Mouse (Mus musculus): ENCODE data around the gene Sema3d. TPM values are rescaled to one million over a fixed set of nuclear protein-coding genes. Genes with fewer than 3 reads are reported as not detected.

Sema3d gene
- polyA plus RNA-seq, 1 experiment from 2014 or later: 8.5 TPM

DNA sequence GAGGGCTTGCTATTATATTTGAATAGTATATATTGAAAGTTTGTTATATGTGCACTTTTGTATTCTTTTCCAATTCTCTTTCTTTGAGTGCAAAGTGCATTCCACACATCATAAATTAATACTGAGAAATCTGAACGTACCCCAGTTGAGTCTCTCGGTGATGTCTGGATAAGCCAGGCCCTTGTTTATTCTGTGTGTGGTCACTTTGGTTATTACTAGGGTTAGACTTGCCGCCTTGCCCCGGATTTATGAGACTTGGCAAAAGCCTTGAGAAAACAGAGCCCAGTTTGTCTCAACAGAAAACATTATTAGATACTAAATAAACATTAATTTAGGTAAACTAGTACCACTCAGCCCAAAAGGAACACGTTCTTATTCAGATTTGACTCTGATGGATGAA, 40.1 kb downstream of the Sema3d start:
- Histone ChIP-seq H3K4me2 (ENCODE audit: low read depth, low read length) (no peak overlapping the region), H3K9ac (ENCODE audit: low read length) (no peak overlapping the region)

DNA sequence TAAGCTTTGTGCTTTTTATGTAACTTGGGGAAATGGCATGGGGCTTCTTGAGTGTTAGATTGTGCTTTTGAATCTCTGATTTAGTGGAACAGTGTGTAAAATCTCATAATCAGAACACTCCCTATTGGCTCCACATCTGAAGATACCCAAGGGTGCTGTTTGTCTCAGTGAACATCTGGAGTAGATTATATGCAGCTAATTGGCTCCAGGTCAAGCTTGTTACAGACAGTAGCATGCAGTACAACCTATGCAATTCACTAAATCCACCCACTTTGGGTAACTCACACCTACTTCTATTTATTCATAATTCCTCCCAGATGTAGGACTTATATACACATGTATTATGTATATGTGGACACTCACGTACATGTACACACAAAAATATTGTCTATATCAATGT, 58.6 kb downstream of the Sema3d start:
- ATAC-seq (replicated peaks; ENCODE audit: extremely low read depth, insufficient read depth, low FRiP score): no peak
- Histone ChIP-seq H3K27me3 (ENCODE audit: control insufficient read depth, insufficient read depth, low read length) (no peaks in the 10 kb centered on the region), H3K9me3 (replicated peaks; ENCODE audit: control insufficient read depth, low read length) (peaks cover 4% of the 10 kb centered on the region; the same call in 1 of the 2 replicates), H3K4me2 (ENCODE audit: low read depth, low read length) (no peak overlapping the region), H3K36me3 (ENCODE audit: control insufficient read depth, insufficient read depth) (no peaks in the 10 kb centered on the region), H3K4me3 (ENCODE audit: low read length) (no peak overlapping the region), H3K27ac (ENCODE audit: low read length) (no peak overlapping the region), H3K9ac (ENCODE audit: low read length) (no peak overlapping the region), H3K4me1 (ENCODE audit: control insufficient read depth, insufficient read depth, low read length) (no peaks in the 10 kb centered on the region)
- WGBS: 84% methylated on average over 1 of the region's 1 CpGs

More for the DNA sequence above, 40.1 kb downstream of the Sema3d start:
- Histone ChIP-seq H3K27ac (ENCODE audit: low read length) (no peak overlapping the region), H3K4me1 (ENCODE audit: control insufficient read depth, insufficient read depth, low read length) (no peaks in the 10 kb centered on the region), H3K4me3 (ENCODE audit: low read length) (no peak overlapping the region), H3K27me3 (ENCODE audit: control insufficient read depth, insufficient read depth, low read length) (no peaks in the 10 kb centered on the region), H3K36me3 (ENCODE audit: control insufficient read depth, insufficient read depth) (no peaks in the 10 kb centered on the region), H3K9me3 (replicated peaks; ENCODE audit: control insufficient read depth, low read length) (no peaks in the 10 kb centered on the region)
- no peak for ATAC-seq (replicated peaks; ENCODE audit: extremely low read depth, insufficient read depth, low FRiP score)
- 73% methylated on average over 5 of the region's 5 CpGs for WGBS

DNA sequence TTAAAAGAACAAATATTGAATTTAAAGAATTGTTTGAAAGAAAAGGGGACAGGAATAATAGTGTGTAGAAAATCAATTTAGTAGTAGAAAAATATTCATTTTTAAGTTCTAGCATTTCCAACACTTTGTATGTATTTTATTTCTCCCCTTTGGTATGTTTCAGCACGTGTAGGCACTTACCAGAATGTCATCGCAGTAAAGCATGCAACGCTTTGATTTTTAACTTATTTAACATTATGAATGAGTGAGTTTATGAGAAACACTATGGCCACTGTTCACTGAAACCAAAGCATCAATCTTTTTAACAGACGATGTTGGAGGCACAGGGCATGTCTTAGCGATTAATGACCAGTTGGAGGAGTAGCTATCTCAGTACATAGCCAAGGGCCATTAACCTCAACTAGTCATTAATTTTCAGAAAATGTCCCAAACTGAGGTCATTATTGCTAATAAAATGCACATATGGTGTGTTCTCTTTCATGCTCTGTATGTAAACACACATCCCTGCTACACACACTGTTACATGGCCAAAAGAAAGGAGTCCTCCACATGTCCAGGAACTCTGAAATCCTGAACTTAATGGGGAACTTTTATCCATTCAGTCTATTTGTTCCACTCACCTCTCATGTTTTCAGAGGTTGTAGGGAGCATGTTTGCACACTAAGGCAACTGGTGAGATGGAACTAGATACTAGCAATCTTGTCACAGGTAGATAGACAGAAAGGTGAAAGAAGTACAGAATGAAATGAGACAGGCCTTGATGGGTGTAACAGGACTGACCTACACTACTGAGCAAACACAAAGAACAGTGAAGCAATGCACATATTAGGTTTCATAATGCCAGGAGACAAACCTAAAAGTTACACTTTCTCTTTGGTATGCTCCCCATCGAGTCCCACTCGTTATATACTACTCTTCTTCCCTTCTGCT, 59.3 kb downstream of the Sema3d start:
- no peak overlapping the region for H3K27ac ChIP-seq (ENCODE audit: low read length)
- H3K4me2 ChIP-seq (ENCODE audit: low read depth, low read length): no peak overlapping the region
- WGBS: 79% methylated on average over 7 of the region's 7 CpGs

DNA sequence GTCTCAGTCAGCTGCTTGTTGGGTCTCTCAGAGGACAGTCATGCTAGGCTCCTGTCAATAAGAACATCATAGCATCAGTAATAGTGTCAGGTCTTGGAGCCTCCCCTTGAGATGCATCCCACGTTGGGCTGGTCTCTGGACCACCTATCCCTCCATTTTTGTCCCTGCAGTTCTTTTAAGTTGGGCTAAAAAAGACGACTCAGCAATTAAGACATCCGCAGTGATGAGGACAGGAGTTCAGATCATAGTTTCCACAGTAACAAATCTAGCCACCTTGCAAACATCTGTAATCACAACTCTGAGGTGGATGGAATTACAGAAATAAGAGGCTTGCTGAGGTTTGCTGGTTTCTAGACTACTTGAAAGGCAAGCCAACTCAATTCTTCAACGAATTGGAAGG, 67.9 kb downstream of the Sema3d start:
- H3K9ac ChIP-seq (ENCODE audit: low read length): no peak overlapping the region
- H3K4me3 ChIP-seq (ENCODE audit: low read length): no peak overlapping the region
- H3K9me3 ChIP-seq (replicated peaks; ENCODE audit: control insufficient read depth, low read length): no peaks in the 10 kb centered on the region
- H3K27me3 ChIP-seq (ENCODE audit: control insufficient read depth, insufficient read depth, low read length): no peaks in the 10 kb centered on the region
- no peaks in the 10 kb centered on the region for H3K4me1 ChIP-seq (ENCODE audit: control insufficient read depth, insufficient read depth, low read length)
- H3K27ac ChIP-seq (ENCODE audit: low read length): no peak overlapping the region
- ATAC-seq (replicated peaks; ENCODE audit: extremely low read depth, insufficient read depth, low FRiP score): no peak
- H3K4me2 ChIP-seq (ENCODE audit: low read depth, low read length): no peak overlapping the region
- no peaks in the 10 kb centered on the region for H3K36me3 ChIP-seq (ENCODE audit: control insufficient read depth, insufficient read depth)
- WGBS: 81% methylated on average over 4 of the region's 4 CpGs

More for the DNA sequence above, 59.3 kb downstream of the Sema3d start:
- Histone ChIP-seq H3K9me3 (replicated peaks; ENCODE audit: control insufficient read depth, low read length) (peaks cover 4% of the 10 kb centered on the region; the same call in 1 of the 2 replicates), H3K36me3 (ENCODE audit: control insufficient read depth, insufficient read depth) (no peaks in the 10 kb centered on the region), H3K4me3 (ENCODE audit: low read length) (no peak overlapping the region), H3K4me1 (ENCODE audit: control insufficient read depth, insufficient read depth, low read length) (no peaks in the 10 kb centered on the region), H3K9ac (ENCODE audit: low read length) (no peak overlapping the region), H3K27me3 (ENCODE audit: control insufficient read depth, insufficient read depth, low read length) (no peaks in the 10 kb centered on the region)
- ATAC-seq (replicated peaks; ENCODE audit: extremely low read depth, insufficient read depth, low FRiP score): no peak

DNA sequence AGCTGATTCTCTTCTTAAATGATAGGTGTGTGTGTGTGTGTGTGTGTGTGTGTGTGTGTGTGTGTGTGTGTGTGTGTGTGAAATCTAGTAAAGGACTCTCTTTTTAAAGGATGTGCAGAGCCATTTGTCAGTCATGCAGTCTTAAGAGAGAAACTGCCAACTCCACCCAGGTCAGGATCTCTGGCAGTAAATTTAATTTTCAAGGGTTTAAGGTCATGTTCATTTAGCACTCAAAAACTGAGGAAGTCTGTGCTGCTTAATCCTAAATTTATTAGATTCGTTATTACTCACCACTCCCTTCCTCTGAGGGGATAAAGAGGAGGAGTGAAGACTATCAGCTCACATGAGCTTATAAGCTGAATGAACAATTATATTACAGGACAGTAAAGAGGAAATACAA, 71.8 kb downstream of the Sema3d start:
- H3K36me3 ChIP-seq (ENCODE audit: control insufficient read depth, insufficient read depth): no peaks in the 10 kb centered on the region
- H3K9ac ChIP-seq (ENCODE audit: low read length): no peak overlapping the region
- H3K4me2 ChIP-seq (ENCODE audit: low read depth, low read length): no peak overlapping the region
- H3K9me3 ChIP-seq (replicated peaks; ENCODE audit: control insufficient read depth, low read length): no peaks in the 10 kb centered on the region
- no peak for ATAC-seq (replicated peaks; ENCODE audit: extremely low read depth, insufficient read depth, low FRiP score)
- no peak overlapping the region for H3K27ac ChIP-seq (ENCODE audit: low read length)
- H3K4me1 ChIP-seq (ENCODE audit: control insufficient read depth, insufficient read depth, low read length): no peaks in the 10 kb centered on the region
- WGBS: 63% methylated on average over 1 of the region's 1 CpGs
- no peak overlapping the region for H3K4me3 ChIP-seq (ENCODE audit: low read length)
- no peaks in the 10 kb centered on the region for H3K27me3 ChIP-seq (ENCODE audit: control insufficient read depth, insufficient read depth, low read length)

DNA sequence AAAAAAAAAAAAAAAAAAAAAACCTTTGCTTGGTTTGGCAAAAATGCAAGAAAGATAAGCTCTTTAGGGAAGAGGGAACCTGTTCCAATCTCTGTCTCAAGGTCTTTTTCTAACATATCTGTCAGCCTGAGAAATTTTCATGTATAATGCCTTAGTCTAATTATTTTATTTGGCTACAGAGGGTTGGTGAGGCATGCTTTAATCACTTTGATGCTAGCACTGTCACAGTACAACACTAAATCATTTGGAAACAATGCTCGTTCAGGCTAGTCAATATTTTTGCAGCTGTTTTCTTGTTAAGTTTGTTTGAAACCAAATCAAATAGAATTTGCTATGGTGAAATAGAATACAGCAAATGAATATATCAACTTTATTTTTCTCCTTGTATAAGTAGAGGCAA, 74.3 kb downstream of the Sema3d start:
- 74% methylated on average over 1 of the region's 1 CpGs for WGBS
- H3K4me2 ChIP-seq (ENCODE audit: low read depth, low read length): no peak overlapping the region
- ATAC-seq (replicated peaks; ENCODE audit: extremely low read depth, insufficient read depth, low FRiP score): no peak

DNA sequence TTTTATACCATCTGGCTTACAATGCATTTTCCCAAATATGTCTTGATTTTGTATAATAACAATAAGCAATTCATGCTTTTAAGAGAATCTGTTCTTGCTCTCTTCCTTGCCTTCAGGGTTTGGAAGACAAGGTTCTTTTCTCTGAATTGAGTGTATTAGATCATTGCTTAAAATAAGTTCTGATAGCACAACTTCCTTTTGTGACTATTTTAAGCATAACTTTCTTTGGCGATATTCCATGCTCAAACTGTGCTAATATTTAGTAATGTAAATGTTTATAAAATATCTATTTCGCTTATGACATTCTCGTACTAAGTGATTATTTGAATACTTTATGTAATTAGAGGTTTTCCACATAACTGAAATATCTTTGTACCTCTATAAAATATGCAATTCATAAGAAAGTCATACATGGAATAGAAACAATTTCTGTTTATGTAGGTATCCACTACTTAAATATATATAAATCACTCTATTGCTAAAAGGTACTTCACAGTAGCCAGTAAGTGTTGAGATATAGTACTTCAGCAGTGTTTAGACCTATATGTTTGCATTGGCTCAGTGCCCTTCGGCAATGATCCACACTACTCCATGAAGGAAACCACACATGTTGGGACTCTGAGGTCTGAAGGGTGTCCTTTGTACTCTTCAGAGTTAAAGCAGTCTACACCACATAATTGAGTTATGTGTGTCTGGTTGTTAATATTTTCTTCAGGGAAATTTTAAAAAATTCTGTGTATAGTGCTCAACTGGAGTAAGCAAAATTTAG, 84.6 kb downstream of the Sema3d start:
- 49% methylated on average over 4 of the region's 4 CpGs for WGBS
- no peak overlapping the region for H3K27ac ChIP-seq (ENCODE audit: low read length)
- no peak overlapping the region for H3K4me3 ChIP-seq (ENCODE audit: low read length)
- ATAC-seq (replicated peaks; ENCODE audit: extremely low read depth, insufficient read depth, low FRiP score): no peak
- H3K4me2 ChIP-seq (ENCODE audit: low read depth, low read length): no peak overlapping the region
- no peaks in the 10 kb centered on the region for H3K36me3 ChIP-seq (ENCODE audit: control insufficient read depth, insufficient read depth)
- no peaks in the 10 kb centered on the region for H3K27me3 ChIP-seq (ENCODE audit: control insufficient read depth, insufficient read depth, low read length)
- H3K4me1 ChIP-seq (ENCODE audit: control insufficient read depth, insufficient read depth, low read length): peaks cover 3% of the 10 kb centered on the region; the same call in 1 of the 2 replicates
- no peak overlapping the region for H3K9ac ChIP-seq (ENCODE audit: low read length)
- H3K9me3 ChIP-seq (replicated peaks; ENCODE audit: control insufficient read depth, low read length): no peaks in the 10 kb centered on the region

More for the DNA sequence above, 74.3 kb downstream of the Sema3d start:
- H3K9me3 ChIP-seq (replicated peaks; ENCODE audit: control insufficient read depth, low read length): no peaks in the 10 kb centered on the region
- H3K4me3 ChIP-seq (ENCODE audit: low read length): no peak overlapping the region
- no peaks in the 10 kb centered on the region for H3K4me1 ChIP-seq (ENCODE audit: control insufficient read depth, insufficient read depth, low read length)
- H3K27me3 ChIP-seq (ENCODE audit: control insufficient read depth, insufficient read depth, low read length): no peaks in the 10 kb centered on the region
- no peaks in the 10 kb centered on the region for H3K36me3 ChIP-seq (ENCODE audit: control insufficient read depth, insufficient read depth)
- no peak overlapping the region for H3K27ac ChIP-seq (ENCODE audit: low read length)
- no peak overlapping the region for H3K9ac ChIP-seq (ENCODE audit: low read length)

DNA sequence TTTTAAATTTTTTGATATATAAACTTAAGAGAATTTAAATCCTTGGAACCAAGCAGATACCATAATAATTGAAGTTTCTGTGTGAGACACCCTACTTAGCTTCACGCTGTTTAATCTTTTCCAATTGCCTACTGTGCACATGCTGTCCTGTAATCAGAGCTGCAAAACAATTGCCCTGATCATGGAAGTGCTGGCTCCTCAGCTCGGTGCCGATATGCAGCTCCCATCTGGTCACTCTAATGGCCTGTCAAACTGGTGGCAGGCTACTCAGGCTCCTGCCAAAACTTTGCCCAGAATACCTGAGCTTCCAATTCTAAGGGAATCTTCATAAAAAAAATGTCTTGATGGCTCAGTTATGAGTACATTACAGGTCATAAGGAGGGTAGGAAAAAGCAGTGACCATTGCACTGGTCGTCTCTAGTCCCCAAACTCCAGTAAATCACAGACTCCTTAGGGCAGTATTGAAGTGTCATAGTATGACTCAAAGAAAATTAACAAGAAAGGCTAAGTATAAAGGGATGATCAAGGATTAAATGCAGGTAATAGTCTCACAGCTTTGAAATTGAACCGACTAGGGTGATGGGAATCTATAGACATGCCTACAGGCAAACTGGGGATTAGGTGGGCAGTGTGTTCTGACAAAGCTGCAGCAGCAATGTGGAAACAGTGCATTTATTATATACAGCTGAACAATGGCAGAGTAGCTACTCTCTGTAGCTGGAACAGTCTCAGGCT, 91.9 kb downstream of the Sema3d start:
- H3K9ac ChIP-seq (ENCODE audit: low read length): no peak overlapping the region
- no peak overlapping the region for H3K27ac ChIP-seq (ENCODE audit: low read length)
- 0 out of 2 replicates have a peak, but pooled peaks cover 2% of the 10 kb centered on the region for H3K9me3 ChIP-seq (replicated peaks; ENCODE audit: control insufficient read depth, low read length)
- WGBS: 54% methylated on average over 5 of the region's 5 CpGs
- no peaks in the 10 kb centered on the region for H3K36me3 ChIP-seq (ENCODE audit: control insufficient read depth, insufficient read depth)
- no peak for ATAC-seq (replicated peaks; ENCODE audit: extremely low read depth, insufficient read depth, low FRiP score)
- no peak overlapping the region for H3K4me3 ChIP-seq (ENCODE audit: low read length)
- no peaks in the 10 kb centered on the region; the same call in 1 of the 2 replicates for H3K4me1 ChIP-seq (ENCODE audit: control insufficient read depth, insufficient read depth, low read length)
- H3K4me2 ChIP-seq (ENCODE audit: low read depth, low read length): no peak overlapping the region
- H3K27me3 ChIP-seq (ENCODE audit: control insufficient read depth, insufficient read depth, low read length): no peaks in the 10 kb centered on the region
